Mouse (Mus musculus): ENCODE results near the gene Crim1. TPM values are rescaled to one million over a fixed set of nuclear protein-coding genes. Genes with fewer than 3 reads are reported as not detected.
A peak's percentile ranks its signal among the peaks of the same experiment; 100 is the strongest.

The Crim1 gene
- total and polyA plus RNA-seq, 3 experiments = 14.1 to 72.8 (median 21.9) TPM

DNA sequence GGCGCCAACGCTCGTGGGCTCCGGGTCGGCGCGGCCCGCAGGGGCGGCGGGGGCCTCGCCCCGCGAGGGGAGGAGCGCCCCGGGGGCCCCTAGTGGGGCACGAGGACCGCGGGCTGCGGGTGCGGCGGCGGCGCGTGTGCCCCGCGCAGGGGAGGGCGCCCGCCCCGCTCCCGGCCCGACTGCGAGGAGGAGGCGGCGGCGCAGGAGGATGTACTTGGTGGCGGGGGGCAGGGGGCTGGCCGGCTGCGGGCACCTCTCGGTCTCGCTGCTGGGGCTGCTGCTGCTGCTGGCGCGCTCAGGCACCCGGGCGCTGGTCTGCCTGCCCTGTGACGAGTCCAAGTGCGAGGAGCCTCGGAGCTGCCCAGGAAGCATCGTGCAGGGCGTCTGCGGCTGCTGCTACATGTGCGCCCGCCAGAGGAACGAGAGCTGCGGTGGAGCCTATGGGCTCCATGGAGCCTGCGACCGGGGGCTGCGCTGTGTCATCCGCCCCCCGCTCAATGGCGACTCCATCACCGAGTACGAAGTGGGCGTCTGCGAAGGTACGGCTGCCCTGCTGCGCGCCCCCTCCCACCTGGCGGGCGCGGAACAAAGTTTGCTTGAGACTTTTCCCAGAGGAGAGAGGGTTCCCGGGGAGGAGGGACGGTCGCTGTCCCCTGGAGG is 643 bp downstream of the Crim1 start:
- TF ChIP-seq RAD21 (IDR thresholded peaks at IDR 0.05; ENCODE audit: low read depth, low read length) (no peak), TBP (conservative IDR thresholded peaks at IDR 0.05; ENCODE audit: low read depth, low read length) (no peak), MEF2A (IDR thresholded peaks at IDR 0.05; ENCODE audit: borderline replicate concordance, low read depth, low read length) (no peak), ELF1 (IDR thresholded peaks at IDR 0.05; ENCODE audit: low read depth, low read length) (no peak), ZMIZ1 (IDR thresholded peaks at IDR 0.05; ENCODE audit: low read depth, low read length) (no peak), KAT2A (IDR thresholded peaks at IDR 0.05; ENCODE audit: insufficient replicate concordance, low read length) (no peak), JUND (conservative IDR thresholded peaks at IDR 0.05; ENCODE audit: low read depth, low read length) (no peak), MXI1 (IDR thresholded peaks at IDR 0.05; ENCODE audit: low read depth, low read length) (peak; percentile 26; the same call in 1 of the 2 replicates), MYC (IDR thresholded peaks at IDR 0.05; ENCODE audit: low read depth, low read length) (no peak), BHLHE40 (IDR thresholded peaks at IDR 0.05; ENCODE audit: low read depth, low read length) (0 out of 2 replicates have a peak, but pooled peaks have one; percentile 3), TCF12 (IDR thresholded peaks at IDR 0.05; ENCODE audit: low read depth, low read length) (0 out of 2 replicates have a peak, but pooled peaks have one; percentile 16), HCFC1 (IDR thresholded peaks at IDR 0.05; ENCODE audit: low read depth, low read length) (no peak), PAX5 (IDR thresholded peaks at IDR 0.05; ENCODE audit: low read length) (no peak), JUN (IDR thresholded peaks at IDR 0.05; ENCODE audit: insufficient read depth, low read depth, low read length) (no peak), ZC3H11A (IDR thresholded peaks at IDR 0.05; ENCODE audit: low read depth, low read length) (no peak), USF1 (IDR thresholded peaks at IDR 0.05; ENCODE audit: low read depth, low read length) (no peak), POLR2A (IDR thresholded peaks at IDR 0.05; ENCODE audit: low read depth, low read length) (no peak), GABPA (IDR thresholded peaks at IDR 0.05; ENCODE audit: insufficient replicate concordance, low read depth, low read length) (no peak), ZNF384 (IDR thresholded peaks at IDR 0.05; ENCODE audit: low read depth, low read length) (no peak), CHD2 (IDR thresholded peaks at IDR 0.05; ENCODE audit: low read length) (no peak), UBTF (IDR thresholded peaks at IDR 0.05; ENCODE audit: low read depth, low read length) (peak; percentile 34; the same call in 1 of the 2 replicates), ETS1 (conservative IDR thresholded peaks at IDR 0.05; ENCODE audit: low read depth, low read length) (no peak), SIN3A (IDR thresholded peaks at IDR 0.05; ENCODE audit: low read length) (no peak), NELFE (IDR thresholded peaks at IDR 0.05; ENCODE audit: low read depth, low read length) (no peak)
- DNase-seq (ENCODE audit: extremely low read depth) = peak; percentile 26
- in situ Hi-C loops (cut with MboI; ENCODE audit: low pct_ligation_motif_present, low pct_unique_long_range_greater_than_20kb, low sequenced_read_pairs) = no loop called here
- peaks cover 2 to 17% of the 10 kb centered on the region in 2 experiments for H3K36me3 ChIP-seq (replicated peaks in 1 of 2; ENCODE audit: control insufficient read depth in 1 of 2, insufficient read depth in 1 of 2, low read length in 1 of 2)
- peak overlapping the region; percentile 77 for H3K27ac ChIP-seq (ENCODE audit: insufficient read depth, low read depth)
- no peaks in the 10 kb centered on the region for H3K9me3 ChIP-seq (replicated peaks; ENCODE audit: low read length)
- H3K9ac ChIP-seq (ENCODE audit: insufficient read depth, low read depth) = peak overlapping the region; percentile 83
- peaks cover 55% of the 10 kb centered on the region for H3K79me2 ChIP-seq (replicated peaks; ENCODE audit: control insufficient read depth, extremely low read depth, insufficient read depth, poor library complexity, severe bottlenecking)
- H3K27me3 ChIP-seq (replicated peaks) = no peaks in the 10 kb centered on the region
- dilution Hi-C loops (cut with MboI; ENCODE audit: extremely low pct_ligation_motif_present, extremely low pct_unique_long_range_greater_than_20kb, low sequenced_read_pairs) = no loop called here
- H3K4me2 ChIP-seq (ENCODE audit: insufficient read depth, low read depth, poor library complexity, severe bottlenecking) = peak overlapping the region; percentile 97
- peaks cover 12 to 40% of the 10 kb centered on the region in 2 experiments for H3K4me1 ChIP-seq (ENCODE audit: control insufficient read depth in 1 of 2, insufficient read depth in 2 of 2)
- H3K4me3 ChIP-seq (replicated peaks in 1 of 3; ENCODE audit: low read depth in 2 of 3, low read length in 2 of 3, poor library complexity in 1 of 3) = peak overlapping the region; percentile 77 to 98 (median 84)

All from CH12.LX (cell line).